Mouse (Mus musculus): ENCODE measurements around the gene Slc22a4. TPM values are rescaled to one million over a fixed set of nuclear protein-coding genes. Genes with fewer than 3 reads are reported as not detected.

Gene Slc22a4
- polyA plus RNA-seq, 1 experiment from 2014 or later = 1.4 TPM

GRCm38 (mm10) chr11:54066400-54066799 is 38.5 kb upstream of the Slc22a4 start:
- Histone ChIP-seq H3K27ac (ENCODE audit: low read depth, low read length) (no peak overlapping the region), H3K9ac (ENCODE audit: low read depth, low read length) (no peak overlapping the region), H3K4me2 (replicated peaks; ENCODE audit: low read depth, low read length) (no peak overlapping the region), H3K9me3 (ENCODE audit: control insufficient read depth, low read length) (no peaks in the 10 kb centered on the region), H3K36me3 (ENCODE audit: control insufficient read depth, insufficient read depth, low read length) (peaks cover 3% of the 10 kb centered on the region; the same call in 1 of the 2 replicates), H3K4me1 (ENCODE audit: control insufficient read depth, insufficient read depth, low read length) (peaks cover 36% of the 10 kb centered on the region), H3K27me3 (ENCODE audit: control insufficient read depth, insufficient read depth, low read length) (no peaks in the 10 kb centered on the region), H3K4me3 (ENCODE audit: low read length) (no peak overlapping the region)
- ATAC-seq (ENCODE audit: low FRiP score, low TSS enrichment) = no peak
- 47% methylated on average over 5 of the region's 5 CpGs for WGBS

- Histone ChIP-seq H3K27ac (ENCODE audit: low read depth, low read length) (no peak overlapping the region), H3K4me3 (ENCODE audit: low read length) (no peak overlapping the region), H3K4me1 (ENCODE audit: control insufficient read depth, insufficient read depth, low read length) (peaks cover 39% of the 10 kb centered on the region), H3K9ac (ENCODE audit: low read depth, low read length) (no peak overlapping the region), H3K4me2 (replicated peaks; ENCODE audit: low read depth, low read length) (no peak overlapping the region), H3K27me3 (ENCODE audit: control insufficient read depth, insufficient read depth, low read length) (no peaks in the 10 kb centered on the region), H3K9me3 (ENCODE audit: control insufficient read depth, low read length) (no peaks in the 10 kb centered on the region), H3K36me3 (ENCODE audit: control insufficient read depth, insufficient read depth, low read length) (peaks cover 3% of the 10 kb centered on the region; the same call in 1 of the 2 replicates)
- ATAC-seq (ENCODE audit: low FRiP score, low TSS enrichment) = no peak
- 84% methylated on average over 4 of the region's 4 CpGs for whole genome bisulfite sequencing
Measured at GRCm38 (mm10) chr11:54065915-54066178, 38.0 kb upstream of the Slc22a4 start.

- Histone ChIP-seq H3K4me3 (ENCODE audit: low read length) (no peak overlapping the region), H3K27me3 (ENCODE audit: control insufficient read depth, insufficient read depth, low read length) (no peaks in the 10 kb centered on the region), H3K9ac (ENCODE audit: low read depth, low read length) (no peak overlapping the region), H3K36me3 (ENCODE audit: control insufficient read depth, insufficient read depth, low read length) (peaks cover 3% of the 10 kb centered on the region; the same call in 1 of the 2 replicates), H3K4me1 (ENCODE audit: control insufficient read depth, insufficient read depth, low read length) (peaks cover 45% of the 10 kb centered on the region), H3K4me2 (replicated peaks; ENCODE audit: low read depth, low read length) (no peak overlapping the region), H3K27ac (ENCODE audit: low read depth, low read length) (no peak overlapping the region), H3K9me3 (ENCODE audit: control insufficient read depth, low read length) (no peaks in the 10 kb centered on the region)
- no peak for ATAC-seq (ENCODE audit: low FRiP score, low TSS enrichment)
- WGBS = 90% methylated on average over 12 of the region's 12 CpGs
Measured at GRCm38 (mm10) chr11:54065106-54065914, 37.4 kb upstream of the Slc22a4 start.

GRCm38 (mm10) chr11:54064412-54064978 is 36.6 kb upstream of the Slc22a4 start:
- Histone ChIP-seq H3K9ac (ENCODE audit: low read depth, low read length) (no peak overlapping the region), H3K4me2 (replicated peaks; ENCODE audit: low read depth, low read length) (no peak overlapping the region), H3K4me1 (ENCODE audit: control insufficient read depth, insufficient read depth, low read length) (peaks cover 52% of the 10 kb centered on the region), H3K4me3 (ENCODE audit: low read length) (no peak overlapping the region), H3K9me3 (ENCODE audit: control insufficient read depth, low read length) (no peaks in the 10 kb centered on the region), H3K27me3 (ENCODE audit: control insufficient read depth, insufficient read depth, low read length) (no peaks in the 10 kb centered on the region), H3K36me3 (ENCODE audit: control insufficient read depth, insufficient read depth, low read length) (peaks cover 3% of the 10 kb centered on the region; the same call in 1 of the 2 replicates), H3K27ac (ENCODE audit: low read depth, low read length) (no peak overlapping the region)
- ATAC-seq (ENCODE audit: low FRiP score, low TSS enrichment) = no peak
- 90% methylated on average over 3 of the region's 3 CpGs for WGBS

GRCm38 (mm10) chr11:54063472-54063775 is 35.5 kb upstream of the Slc22a4 start:
- H3K9me3 ChIP-seq (ENCODE audit: control insufficient read depth, low read length) = no peaks in the 10 kb centered on the region
- H3K27ac ChIP-seq (ENCODE audit: low read depth, low read length) = no peak overlapping the region
- H3K9ac ChIP-seq (ENCODE audit: low read depth, low read length) = no peak overlapping the region
- no peak for ATAC-seq (ENCODE audit: low FRiP score, low TSS enrichment)
- WGBS = 73% methylated on average over 10 of the region's 10 CpGs
- H3K36me3 ChIP-seq (ENCODE audit: control insufficient read depth, insufficient read depth, low read length) = peaks cover 3% of the 10 kb centered on the region; the same call in 1 of the 2 replicates
- H3K4me1 ChIP-seq (ENCODE audit: control insufficient read depth, insufficient read depth, low read length) = peaks cover 52% of the 10 kb centered on the region
- H3K4me2 ChIP-seq (replicated peaks; ENCODE audit: low read depth, low read length) = no peak overlapping the region
- H3K4me3 ChIP-seq (ENCODE audit: low read length) = no peak overlapping the region
- no peaks in the 10 kb centered on the region for H3K27me3 ChIP-seq (ENCODE audit: control insufficient read depth, insufficient read depth, low read length)

GRCm38 (mm10) chr11:54062753-54063471 is 35.0 kb upstream of the Slc22a4 start:
- ATAC-seq (ENCODE audit: low FRiP score, low TSS enrichment) = no peak
- WGBS = 62% methylated on average over 9 of the region's 9 CpGs
- peak overlapping the region; percentile 51; the same call in 1 of the 2 replicates for H3K27ac ChIP-seq (ENCODE audit: low read depth, low read length)

GRCm38 (mm10) chr11:54062086-54062752 is 34.3 kb upstream of the Slc22a4 start:
- WGBS = 70% methylated on average over 12 of the region's 12 CpGs
- Histone ChIP-seq H3K9me3 (ENCODE audit: control insufficient read depth, low read length) (no peaks in the 10 kb centered on the region), H3K4me3 (ENCODE audit: low read length) (no peak overlapping the region), H3K4me1 (ENCODE audit: control insufficient read depth, insufficient read depth, low read length) (peaks cover 46% of the 10 kb centered on the region), H3K36me3 (ENCODE audit: control insufficient read depth, insufficient read depth, low read length) (peaks cover 3% of the 10 kb centered on the region; the same call in 1 of the 2 replicates), H3K27me3 (ENCODE audit: control insufficient read depth, insufficient read depth, low read length) (no peaks in the 10 kb centered on the region), H3K27ac (ENCODE audit: low read depth, low read length) (peak overlapping the region; percentile 51; the same call in 1 of the 2 replicates), H3K4me2 (replicated peaks; ENCODE audit: low read depth, low read length) (no peak overlapping the region), H3K9ac (ENCODE audit: low read depth, low read length) (no peak overlapping the region)
- ATAC-seq (ENCODE audit: low FRiP score, low TSS enrichment) = no peak

More at GRCm38 (mm10) chr11:54062753-54063471, 35.0 kb upstream of the Slc22a4 start:
- Histone ChIP-seq H3K4me3 (ENCODE audit: low read length) (no peak overlapping the region), H3K36me3 (ENCODE audit: control insufficient read depth, insufficient read depth, low read length) (peaks cover 3% of the 10 kb centered on the region; the same call in 1 of the 2 replicates), H3K9me3 (ENCODE audit: control insufficient read depth, low read length) (no peaks in the 10 kb centered on the region), H3K4me1 (ENCODE audit: control insufficient read depth, insufficient read depth, low read length) (peaks cover 48% of the 10 kb centered on the region), H3K4me2 (replicated peaks; ENCODE audit: low read depth, low read length) (no peak overlapping the region), H3K9ac (ENCODE audit: low read depth, low read length) (no peak overlapping the region), H3K27me3 (ENCODE audit: control insufficient read depth, insufficient read depth, low read length) (no peaks in the 10 kb centered on the region)

GRCm38 (mm10) chr11:54060316-54060715 is 32.4 kb upstream of the Slc22a4 start:
- WGBS = 8% methylated on average over 9 of the region's 9 CpGs
- Histone ChIP-seq H3K9ac (ENCODE audit: low read depth, low read length) (no peak overlapping the region; the same call in 1 of the 2 replicates), H3K27me3 (ENCODE audit: control insufficient read depth, insufficient read depth, low read length) (no peaks in the 10 kb centered on the region), H3K4me1 (ENCODE audit: control insufficient read depth, insufficient read depth, low read length) (peaks cover 38% of the 10 kb centered on the region), H3K4me2 (replicated peaks; ENCODE audit: low read depth, low read length) (no peak overlapping the region), H3K36me3 (ENCODE audit: control insufficient read depth, insufficient read depth, low read length) (peaks cover 10% of the 10 kb centered on the region; the same call in 1 of the 2 replicates), H3K4me3 (ENCODE audit: low read length) (no peak overlapping the region), H3K27ac (ENCODE audit: low read depth, low read length) (peak overlapping the region; percentile 73), H3K9me3 (ENCODE audit: control insufficient read depth, low read length) (no peaks in the 10 kb centered on the region)
- peak; percentile 74 for ATAC-seq (ENCODE audit: low FRiP score, low TSS enrichment)
